Mouse (Mus musculus) heart, postnatal 10 days (tissue): ENCODE measurements around the gene Rtcb. TPM values are rescaled to one million over a fixed set of nuclear protein-coding genes. Genes with fewer than 3 reads are reported as not detected.

Experiments used
- DNase-seq, 2 experiments: peaks; one replicate each; pipeline ENCODE4 v3.0.0; 2021
- intact Hi-C: fragments of 180-260 bp; cut with DNase I; formaldehyde crosslinking; loops from one replicate; pipeline ENCODE4 v1.15.1; 2025
- total RNA-seq, 2 experiments: library from RNA; stranded (reverse); gene quantifications; 2 replicates each; pipeline ENCODE4 v1.2.3; 2021

The Rtcb gene
- 10 to 100 TPM; 82.5 to 88.9 TPM for total RNA-seq

DNA sequence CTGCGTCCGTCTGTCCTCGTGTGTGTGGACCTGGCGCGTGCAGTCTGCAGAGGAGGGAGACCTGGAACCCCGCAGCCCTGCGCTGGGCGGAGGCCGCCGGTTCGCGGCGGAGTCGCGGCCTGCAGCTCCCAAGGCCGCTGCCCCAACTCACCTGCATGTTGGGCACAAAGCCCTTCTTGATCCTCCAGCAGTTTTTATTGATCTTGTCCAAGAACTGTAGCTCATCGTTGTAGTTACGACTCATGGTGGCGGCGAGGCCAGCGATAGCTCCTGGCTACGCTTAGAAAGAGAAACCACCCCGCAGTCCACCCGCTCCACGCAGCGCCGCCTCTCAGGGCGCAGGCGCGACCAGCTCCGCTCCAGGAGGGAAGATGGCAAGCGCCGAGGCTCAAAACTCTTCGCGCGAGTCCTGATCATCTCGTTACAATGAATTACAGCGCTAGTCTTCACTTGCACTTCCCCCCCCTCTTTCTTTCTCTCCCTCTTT is at the start of gene Rtcb:
Rtcb (minus strand) TSS at position 360 of the 487 bp plus-strand sequence.
- intact Hi-C loops: loop anchor here (5.0 to 10.0 kb wide), 2 partner anchors 40 to 747 kb away; partner anchors contain the start of genes Hsp90b1, Prdm4 and Ttc41
- DNase-seq: peak; percentile 97 to 99

DNA sequence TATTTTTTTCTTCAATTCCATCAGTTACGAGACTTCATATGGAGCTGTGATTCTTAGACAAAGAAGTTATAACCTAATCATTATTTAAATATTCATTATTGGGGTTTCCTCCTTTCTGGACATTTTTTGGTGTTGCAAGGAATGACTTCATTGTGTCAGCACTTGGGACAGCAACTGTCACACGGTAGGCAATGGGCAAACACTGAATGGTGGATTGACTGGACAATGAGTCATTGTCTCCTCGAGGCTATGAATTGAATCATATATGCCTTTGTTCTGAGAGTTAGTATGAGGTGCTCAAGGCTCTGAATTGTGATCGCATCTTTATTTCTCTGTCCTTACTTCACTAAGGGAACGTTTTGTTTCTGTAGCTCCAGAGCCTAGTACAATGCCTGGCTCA is 48.8 kb upstream of the Rtcb start:
- intact Hi-C loops: no loop called here
- DNase-seq: no peak

DNA sequence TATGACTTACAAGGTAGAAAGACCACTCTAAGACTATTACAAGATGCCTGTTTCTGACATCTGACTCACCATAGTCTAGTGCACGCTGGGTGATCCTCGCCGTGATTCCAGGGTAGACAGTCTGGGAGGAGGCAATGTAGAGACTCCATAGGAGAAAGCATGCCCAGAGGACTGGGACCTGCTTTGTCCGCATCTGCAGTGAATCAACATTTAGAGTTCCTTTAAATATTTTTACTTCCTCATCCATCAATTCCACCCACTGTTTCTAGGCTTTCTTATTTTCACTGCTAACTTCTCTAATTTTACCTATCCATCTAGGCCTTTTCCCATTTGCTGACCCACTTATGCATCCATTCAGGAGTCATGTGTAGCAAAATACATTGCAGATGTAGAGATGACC is 42.8 kb upstream of the Rtcb start:
- intact Hi-C loops: no loop called here
- DNase-seq: no peak

DNA sequence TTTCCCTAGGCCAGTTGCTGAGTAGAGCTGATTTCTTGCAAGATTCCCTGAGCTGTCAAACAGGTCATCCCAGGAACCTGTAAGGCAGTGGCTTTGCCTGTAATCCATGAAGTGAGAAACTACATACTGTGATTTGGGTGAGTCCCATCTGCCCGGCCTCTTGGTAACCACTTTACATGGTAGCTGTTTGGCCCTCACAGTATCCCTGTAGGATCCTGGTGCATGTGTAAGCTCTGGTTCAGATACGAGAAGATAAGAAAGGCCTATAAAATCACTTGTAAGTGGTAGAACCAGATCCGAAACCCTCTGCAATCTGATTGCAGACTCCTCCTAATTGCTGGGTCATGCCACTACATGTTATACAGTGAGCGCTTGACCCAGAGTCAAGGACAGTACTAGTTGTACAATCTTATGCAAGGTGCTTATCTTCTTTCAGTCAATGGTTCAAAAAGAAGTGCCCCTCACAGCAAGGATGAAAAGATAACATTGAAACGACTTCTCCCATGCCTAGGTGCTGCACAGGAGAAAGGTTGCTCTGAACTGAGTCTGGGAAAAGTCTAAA is 37.0 kb upstream of the Rtcb start:
- intact Hi-C loops: no loop called here

DNA sequence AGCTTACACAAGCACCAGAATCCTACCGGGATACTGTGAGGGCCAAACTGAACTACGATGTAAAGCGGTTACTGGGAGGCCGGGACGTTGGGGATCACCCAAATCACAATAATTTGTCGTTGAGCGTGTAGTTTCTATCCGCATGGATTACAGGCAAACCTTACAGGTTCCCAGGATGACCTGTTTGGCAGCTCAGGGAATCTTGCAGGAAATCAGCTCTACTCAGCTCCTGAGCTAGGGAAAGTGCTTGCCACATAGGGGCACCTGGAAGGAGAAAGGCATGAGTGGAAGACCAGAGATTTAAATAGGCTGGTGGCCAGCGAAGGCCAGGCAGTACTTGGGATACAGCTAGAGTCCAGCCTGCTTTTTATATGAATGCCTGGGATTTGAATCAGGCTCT is 36.2 kb upstream of the Rtcb start:
- DNase-seq: no peak
- intact Hi-C loops: no loop called here

More for the DNA sequence above, 37.0 kb upstream of the Rtcb start:
- DNase-seq: no peak

DNA sequence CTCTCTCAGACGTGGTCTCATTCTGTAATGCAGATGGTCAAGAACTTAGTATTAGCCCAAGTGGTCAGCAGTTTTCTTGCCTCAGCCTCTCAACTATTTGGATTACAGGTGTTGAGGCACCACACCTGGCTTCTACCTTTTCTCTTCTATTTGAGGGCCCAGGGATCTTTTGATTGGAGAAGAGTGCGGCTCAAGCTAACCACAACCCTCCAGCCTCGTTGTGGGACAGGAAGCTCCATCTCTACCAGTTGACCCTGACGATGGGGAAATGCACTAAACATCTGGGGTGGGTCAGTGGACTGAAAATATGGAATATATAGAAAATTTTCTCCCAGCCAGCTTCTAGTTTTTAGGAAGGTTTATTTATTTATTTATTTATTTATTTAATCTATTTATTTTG is 34.8 kb upstream of the Rtcb start:
- no peak for DNase-seq
- intact Hi-C loops: no loop called here

DNA sequence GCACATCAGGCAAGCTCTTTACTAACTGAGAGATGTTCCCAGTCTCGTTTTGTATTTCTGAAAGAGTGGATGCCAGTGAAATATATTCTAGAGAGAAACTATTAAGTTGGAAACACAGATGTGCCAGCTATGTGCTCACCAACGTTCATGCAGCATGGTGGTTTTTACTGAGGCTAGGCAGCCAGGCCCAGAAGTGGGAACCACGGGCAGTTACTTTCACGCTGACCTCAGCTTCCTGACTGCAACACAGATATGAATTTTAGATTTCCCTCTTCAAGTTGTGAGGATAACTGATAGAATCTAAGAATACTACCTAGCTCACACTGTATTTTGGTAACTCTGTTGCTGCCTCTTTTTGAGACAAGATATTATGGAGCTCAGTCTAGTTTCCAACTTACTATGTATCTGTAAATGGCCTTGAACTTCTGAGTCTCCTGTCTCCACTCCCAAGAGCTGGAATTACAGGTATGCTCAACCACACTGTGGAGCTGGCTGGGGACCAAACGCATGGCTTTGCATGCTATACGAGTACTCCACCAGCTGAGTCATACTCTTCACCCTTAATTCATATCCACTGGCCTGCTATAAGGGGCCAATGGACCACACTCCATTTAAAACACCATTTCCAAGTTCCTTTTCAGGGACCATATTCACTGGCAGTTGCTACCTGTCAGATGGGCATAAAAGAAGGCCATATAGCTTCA is 31.9 kb upstream of the Rtcb start:
- DNase-seq: no peak
- intact Hi-C loops: no loop called here

DNA sequence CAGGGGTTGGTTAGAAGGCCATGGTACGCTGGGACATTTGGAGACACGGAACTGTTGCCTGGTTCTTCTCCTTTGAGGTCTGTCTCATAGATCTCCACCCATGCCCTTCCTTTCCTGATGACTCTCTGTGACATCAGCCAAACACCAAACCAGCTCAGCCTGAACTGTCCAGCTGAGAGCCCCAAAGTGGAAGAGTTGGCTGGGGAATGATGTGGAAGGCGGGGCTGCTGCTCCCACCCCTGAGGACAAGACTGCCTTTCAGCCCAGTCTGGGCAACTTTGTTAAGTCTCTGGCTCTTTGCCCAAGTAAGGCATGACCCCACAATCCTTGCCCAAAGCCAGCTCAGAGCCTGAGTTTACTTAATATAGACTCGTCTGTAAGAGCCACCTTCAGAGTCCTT is 15.3 kb upstream of the Rtcb start:
- intact Hi-C loops: no loop called here
- DNase-seq: no peak

DNA sequence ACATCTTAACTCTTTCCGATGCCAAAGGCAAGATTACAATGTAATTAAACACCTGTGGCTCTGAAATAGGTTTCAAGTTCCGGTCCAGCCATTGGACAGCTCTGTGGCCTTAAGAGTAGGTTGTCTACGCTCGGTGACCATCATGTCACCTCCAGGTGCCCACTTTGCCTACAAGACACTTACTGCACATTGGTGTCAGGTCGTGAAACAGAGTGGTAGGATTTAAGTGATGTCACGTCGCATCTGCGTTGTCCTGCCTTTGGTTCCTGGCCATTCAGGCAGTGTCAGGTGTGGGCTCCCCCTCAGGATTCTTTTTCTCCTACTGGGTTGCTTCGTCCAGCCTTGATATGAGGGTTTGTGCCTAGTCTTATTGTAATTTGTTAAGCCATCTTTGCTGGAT is 14.2 kb upstream of the Rtcb start:
- intact Hi-C loops: no loop called here
- DNase-seq: no peak

DNA sequence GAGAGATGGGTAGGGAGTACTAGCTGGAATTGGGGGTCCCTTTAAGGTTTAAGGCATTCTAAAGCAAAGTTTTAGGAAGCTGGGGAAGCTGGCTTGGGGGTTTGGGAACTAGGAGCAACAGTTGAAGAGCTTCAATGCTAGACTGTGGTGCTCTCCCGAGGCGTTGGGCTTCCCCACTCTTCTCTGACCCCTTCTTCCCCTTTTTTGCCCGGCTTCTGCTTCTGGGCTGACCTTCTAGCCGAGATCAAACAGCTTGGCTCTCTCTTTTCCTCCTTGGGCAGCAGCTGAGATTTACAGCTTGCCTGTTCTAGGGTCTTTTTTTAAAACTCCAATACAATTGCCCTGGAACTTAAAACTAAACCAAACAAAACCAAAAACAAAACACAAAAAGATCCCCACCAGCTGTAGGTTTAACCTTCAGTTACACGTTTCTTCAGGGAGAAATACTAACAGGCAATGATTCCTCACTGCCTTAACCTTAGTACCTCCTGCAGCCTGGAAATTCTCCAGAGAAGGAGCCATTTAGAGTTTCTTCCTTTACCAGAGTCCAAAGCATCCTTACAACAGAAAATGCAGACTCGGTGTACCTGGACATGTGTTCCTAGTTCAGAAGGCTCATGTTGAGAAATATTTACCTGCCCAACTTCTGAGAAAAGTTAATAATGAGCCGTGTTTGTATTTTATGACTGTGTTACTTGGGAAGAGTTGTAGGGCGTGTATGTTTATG is 12.4 kb upstream of the Rtcb start:
- intact Hi-C loops: loop anchor here (5.0 kb wide), 2 partner anchors 92 to 327 kb away; no protein-coding TSS in a partner anchor

DNA sequence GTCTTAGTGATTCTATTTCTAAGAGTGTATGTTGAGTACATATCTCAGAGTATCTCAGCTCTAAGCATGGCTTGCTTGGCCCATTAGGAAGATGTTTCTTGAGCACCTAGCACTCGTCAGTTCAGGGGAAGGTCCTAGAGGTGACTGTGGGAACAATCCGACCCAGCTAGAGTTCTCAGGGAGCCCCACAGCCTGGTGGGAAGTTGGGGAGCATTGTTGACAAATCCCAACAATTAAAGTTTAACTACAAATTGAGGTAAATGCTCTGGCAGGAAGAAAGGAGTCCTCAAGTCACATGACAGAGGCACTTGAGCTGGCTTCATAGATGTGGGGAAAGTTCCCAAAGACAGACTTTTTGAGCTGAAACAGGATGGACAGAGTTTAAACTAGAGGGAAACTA is 11.1 kb upstream of the Rtcb start:
- intact Hi-C loops: loop anchor here (1.0 to 5.0 kb wide), 3 partner anchors 94 to 495 kb away; no protein-coding TSS in a partner anchor
- no peak for DNase-seq

More for the DNA sequence above, 12.4 kb upstream of the Rtcb start:
- no peak for DNase-seq

DNA sequence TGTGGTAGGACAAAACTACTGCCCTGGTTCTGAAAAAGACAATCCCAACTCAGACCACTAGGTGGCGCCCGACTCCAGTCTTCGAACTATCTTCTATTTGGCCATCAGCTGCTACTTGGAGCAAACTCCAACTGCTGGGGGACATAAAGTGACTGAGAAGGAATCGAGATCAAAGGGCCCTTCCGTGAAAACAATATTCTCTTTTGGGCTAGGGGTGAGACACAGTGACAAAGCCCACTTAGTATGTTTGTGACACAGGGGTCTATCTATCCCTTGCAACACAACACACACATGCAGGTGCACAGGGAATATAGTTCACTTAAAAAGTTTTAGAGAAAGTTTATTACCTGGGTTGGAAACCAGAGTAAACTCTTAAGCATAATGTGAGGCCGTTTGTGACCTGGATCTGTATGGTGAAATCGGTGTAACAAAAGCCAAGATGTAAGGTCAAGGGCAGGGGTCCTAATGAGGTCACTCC is 10.6 kb upstream of the Rtcb start:
- intact Hi-C loops: loop anchor here (1.0 to 5.0 kb wide), 3 partner anchors 94 to 495 kb away; no protein-coding TSS in a partner anchor
- DNase-seq: peak; percentile 82 to 89

DNA sequence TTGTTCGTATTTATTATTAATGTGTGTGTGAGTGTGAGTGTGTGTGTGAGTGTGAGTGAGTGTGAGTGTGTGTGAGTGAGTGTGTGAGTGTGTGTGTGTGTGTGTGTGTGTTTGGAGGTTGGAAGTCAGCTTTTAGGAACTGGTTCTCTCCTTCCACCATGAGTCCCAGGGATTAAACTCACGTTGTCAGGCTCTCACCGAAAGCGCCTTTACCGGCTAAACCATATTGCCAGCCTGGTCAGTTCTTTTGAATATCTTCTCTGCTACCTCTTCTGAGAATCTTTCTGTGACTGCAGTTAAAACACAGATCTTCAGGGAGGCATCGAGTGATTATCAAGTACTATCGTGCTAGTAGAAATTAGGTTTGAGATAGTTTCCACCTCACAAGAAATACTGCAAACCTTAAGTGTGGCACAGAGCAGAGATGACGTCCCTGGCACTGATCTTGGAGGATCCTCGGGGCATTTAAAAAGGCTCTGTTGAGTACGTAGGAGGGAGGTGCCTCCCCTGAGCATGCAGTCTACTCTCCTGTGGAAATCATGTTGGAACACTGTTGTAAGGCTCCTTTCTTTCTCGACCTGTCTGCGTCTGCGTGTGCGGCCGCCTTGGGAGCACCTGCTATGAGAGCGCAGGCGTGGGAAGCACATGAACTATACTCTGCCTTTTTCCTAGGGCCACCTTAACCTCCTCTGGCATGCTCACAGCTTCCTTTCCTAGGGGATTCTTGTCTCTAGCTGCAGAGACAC is 10.0 kb upstream of the Rtcb start:
- DNase-seq: no peak
- intact Hi-C loops: loop anchor here (1.0 to 5.0 kb wide), 3 partner anchors 95 to 496 kb away; no protein-coding TSS in a partner anchor

DNA sequence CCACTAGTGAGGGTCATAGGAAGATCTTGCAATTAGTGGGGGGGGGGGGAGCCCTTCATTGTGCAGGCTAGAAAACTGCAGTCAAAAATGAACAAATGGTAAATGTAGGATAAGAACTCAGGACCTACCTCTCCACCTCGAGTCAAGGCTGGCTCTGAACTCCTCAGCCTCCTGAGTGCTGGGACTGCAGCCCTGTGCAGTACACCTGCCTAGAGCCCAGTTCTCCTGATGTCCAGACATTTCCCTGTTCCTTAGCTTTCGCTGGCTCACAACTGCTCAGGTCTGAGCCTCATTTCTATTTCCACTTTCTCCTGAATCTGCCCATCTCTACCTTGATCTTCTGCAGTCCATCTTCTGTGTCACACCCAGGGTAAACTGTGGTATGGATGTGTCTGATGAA is 8.9 kb upstream of the Rtcb start:
- DNase-seq: no peak
- intact Hi-C loops: loop anchor here (5.0 kb wide), 2 partner anchors 96 to 331 kb away; no protein-coding TSS in a partner anchor

DNA sequence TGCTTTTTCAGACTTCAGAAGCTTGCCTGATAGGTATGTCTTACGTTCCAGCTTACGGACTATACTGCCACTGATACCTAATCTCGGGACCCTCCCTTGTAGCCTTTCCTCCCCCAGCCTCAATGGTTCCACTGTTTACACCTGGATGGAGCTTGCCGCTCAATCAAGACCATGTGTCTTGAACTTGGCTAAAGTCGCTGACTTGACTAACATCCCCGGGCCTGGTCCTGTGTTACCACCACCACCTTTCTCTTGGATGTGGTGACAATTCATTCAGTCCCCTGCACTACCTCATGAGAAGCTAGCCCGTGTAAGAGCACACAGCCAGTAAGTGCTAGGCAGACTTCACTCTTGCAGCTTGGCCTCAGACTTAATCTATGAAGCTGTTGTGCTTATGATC is 6.7 kb upstream of the Rtcb start:
- DNase-seq: no peak
- intact Hi-C loops: no loop called here

DNA sequence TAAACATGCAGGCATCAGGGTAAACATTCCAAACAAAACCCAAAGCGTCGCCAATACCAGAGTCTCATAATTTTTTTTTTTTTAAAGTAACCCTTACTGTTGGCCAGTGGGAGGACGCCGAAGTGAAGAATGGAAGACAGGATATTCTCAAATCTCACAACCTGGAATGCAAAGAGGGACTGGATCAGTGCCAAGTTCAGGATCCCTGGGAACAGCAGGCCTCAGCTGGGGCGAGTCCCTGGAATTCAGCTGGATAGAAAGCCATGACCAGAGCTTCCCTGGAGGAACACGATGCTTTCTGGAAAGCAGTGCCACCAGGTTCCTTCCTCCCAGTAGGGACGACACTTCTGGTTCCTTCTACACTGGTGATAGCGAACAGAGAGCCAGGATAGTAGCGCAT is 5.3 kb upstream of the Rtcb start:
- intact Hi-C loops: no loop called here
- peak; percentile 19 to 21 for DNase-seq

DNA sequence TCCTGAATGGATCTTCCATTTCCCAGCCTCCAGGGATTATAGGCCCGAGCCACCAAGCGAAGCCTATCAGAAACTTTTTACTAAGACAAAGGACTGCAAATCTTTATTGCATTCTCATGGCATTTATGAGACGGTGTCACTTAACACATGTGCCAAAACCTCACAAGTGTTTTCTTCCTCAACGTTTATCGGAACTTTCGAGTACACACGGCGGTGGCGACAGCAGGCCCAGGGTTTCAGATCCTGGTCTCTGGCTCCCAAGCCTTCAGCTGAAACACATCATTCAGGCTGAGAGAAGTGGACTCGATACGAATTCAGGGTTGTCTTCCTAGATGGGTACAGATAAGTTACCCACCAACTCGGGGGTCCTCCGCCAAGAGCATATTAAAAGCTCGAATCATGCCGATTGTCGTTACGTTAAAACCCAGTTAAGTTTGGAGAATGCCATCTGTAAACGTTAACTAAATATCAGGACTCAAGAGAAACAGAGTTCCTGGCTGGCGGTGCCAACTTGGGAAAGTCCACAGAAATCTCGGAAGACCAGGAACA is 678 bp downstream of the Rtcb start:
- DNase-seq: no peak
- intact Hi-C loops: loop anchor here (5.0 to 10.0 kb wide), 2 partner anchors 40 to 748 kb away; partner anchors contain the start of genes Hsp90b1, Prdm4 and Ttc41

DNA sequence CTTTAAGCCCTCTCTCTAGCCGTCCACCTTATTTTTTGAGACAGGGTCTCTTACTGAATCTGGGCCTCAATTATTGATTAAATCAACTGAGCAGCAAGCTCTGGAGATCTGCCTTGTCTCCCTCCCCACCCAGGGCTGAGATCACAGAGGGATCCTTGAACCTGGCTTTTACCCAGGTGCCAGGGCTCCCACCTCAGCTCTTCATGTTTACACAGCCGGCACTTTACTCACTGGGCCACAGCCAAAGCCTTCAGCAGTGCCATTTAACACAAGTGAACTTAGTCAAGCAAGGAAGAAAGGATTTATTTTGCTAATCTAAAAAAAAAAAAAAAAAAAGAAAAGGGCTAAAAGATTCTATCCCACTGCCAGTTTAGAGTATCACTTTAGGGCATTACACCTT is 3.2 kb downstream of the Rtcb start:
- intact Hi-C loops: loop anchor here (10.0 kb wide), 1 partner anchor 750 kb away; the partner anchor contains the start of genes Hsp90b1 and Ttc41

DNA sequence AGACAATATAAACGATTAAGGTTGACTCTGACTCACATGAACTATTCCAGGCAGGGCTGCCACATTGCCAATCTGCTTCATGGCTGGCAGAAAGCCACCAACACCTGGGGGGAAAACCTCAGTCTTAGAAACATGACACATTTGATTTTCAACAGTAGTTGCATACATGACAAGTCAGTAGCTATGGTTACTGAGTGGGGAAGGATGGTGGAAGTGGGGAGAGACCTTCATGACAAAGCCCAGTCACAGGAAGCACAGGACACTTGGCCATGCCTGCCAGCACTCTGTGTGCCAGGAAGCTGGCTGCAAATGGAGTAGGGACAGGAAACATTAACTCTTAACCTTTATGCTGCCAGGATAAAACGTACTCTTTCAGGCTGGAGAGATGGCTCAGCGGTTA is 4.2 kb downstream of the Rtcb start:
- intact Hi-C loops: loop anchor here (10.0 kb wide), 1 partner anchor 751 kb away; the partner anchor contains the start of genes Hsp90b1 and Ttc41
- peak; percentile 4 to 16 for DNase-seq

More for the DNA sequence above, 3.2 kb downstream of the Rtcb start:
- no peak for DNase-seq
